Mouse (Mus musculus): Measurements from ENCODE around the gene Gng8. TPM values are rescaled to one million over a fixed set of nuclear protein-coding genes. Genes with fewer than 3 reads are reported as not detected.

Gng8 gene
- polyA plus RNA-seq, 1 experiment from 2014 or later: 0.81 TPM

DNA sequence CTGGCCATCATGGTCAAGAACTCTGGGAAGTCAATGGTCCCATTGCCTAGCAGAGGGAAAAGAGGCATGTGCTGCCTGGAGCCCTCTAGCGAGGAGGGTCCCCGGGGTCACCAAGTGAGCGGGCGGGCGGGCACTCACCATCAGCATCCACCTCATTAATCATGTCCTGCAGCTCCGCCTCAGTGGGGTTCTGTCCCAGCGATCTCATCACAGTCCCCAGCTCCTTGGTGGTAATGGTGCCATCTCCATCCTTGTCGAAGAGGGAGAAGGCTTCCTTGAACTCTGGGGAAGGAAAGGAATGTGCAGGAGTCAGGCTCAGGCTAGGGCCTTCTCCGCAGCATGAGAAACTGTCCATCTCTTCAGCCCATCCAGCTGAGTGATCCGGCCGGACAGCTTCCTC, 25.9 kb downstream of the Gng8 start:
- no peak for ATAC-seq (ENCODE audit: low read depth)
- H3K36me3 ChIP-seq: peaks cover 73% of the 10 kb centered on the region
- no peaks in the 10 kb centered on the region for H3K27me3 ChIP-seq
- no peak for DNase-seq
- H3K9ac ChIP-seq: no peak overlapping the region
- 84% methylated on average over 11 of the region's 11 CpGs for WGBS (ENCODE audit: insufficient replicate concordance)
- H3K4me2 ChIP-seq: no peak overlapping the region
- H3K4me3 ChIP-seq (replicated peaks): no peak overlapping the region
- H3K4me1 ChIP-seq (replicated peaks): peaks cover 46% of the 10 kb centered on the region
- no peaks in the 10 kb centered on the region for H3K9me3 ChIP-seq (replicated peaks)
- no peak overlapping the region for H3K27ac ChIP-seq

DNA sequence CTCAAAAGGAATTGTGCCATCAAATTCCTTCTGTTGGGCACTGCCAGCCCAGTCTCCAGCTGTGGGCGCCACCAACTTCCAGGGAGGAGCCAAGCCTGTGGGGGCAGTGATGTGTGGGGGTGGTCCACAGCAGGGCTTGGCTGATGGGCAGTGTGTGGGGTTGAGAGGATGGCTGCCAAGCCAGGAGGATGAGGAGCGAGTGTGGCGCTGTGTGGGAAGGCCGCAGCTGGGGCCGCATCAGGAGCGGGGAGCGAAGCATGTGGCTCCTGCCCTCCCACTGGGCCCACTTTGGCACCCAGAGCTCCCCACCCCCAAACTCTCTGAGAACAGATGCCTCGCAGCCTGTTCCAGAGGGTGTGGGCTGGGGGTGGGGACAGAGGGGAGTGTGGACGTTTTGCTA, 26.4 kb downstream of the Gng8 start:
- no peak overlapping the region for H3K27ac ChIP-seq
- peaks cover 73% of the 10 kb centered on the region for H3K36me3 ChIP-seq
- H3K4me1 ChIP-seq (replicated peaks): peaks cover 51% of the 10 kb centered on the region
- DNase-seq (no peak), ATAC-seq (ENCODE audit: low read depth) (no peak)
- 90% methylated on average over 9 of the region's 9 CpGs for WGBS (ENCODE audit: insufficient replicate concordance)
- no peaks in the 10 kb centered on the region for H3K27me3 ChIP-seq
- no peak overlapping the region for H3K4me3 ChIP-seq (replicated peaks)
- H3K9ac ChIP-seq: no peak overlapping the region
- no peaks in the 10 kb centered on the region for H3K9me3 ChIP-seq (replicated peaks)
- no peak overlapping the region for H3K4me2 ChIP-seq

DNA sequence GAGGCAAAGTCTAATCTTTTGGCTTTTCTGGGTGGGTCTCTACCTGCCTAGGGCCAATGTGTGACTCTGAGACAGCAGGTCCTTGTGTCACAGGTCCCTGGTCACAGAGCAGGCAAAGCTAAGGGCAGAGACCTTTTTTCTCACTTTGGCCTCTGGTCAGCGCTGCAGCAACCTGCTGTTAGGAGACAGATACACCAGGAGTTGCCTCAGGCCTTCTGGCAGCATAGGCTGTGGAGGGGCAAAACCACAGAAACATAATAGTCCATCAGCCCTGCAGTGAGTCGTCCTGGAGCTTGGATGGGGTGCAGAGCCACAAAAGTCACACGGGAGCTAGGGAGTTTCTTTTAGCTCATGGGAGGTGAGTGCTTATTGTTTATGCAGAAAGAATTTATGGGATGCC, 27.1 kb downstream of the Gng8 start:
- 84% methylated on average over 3 of the region's 3 CpGs for WGBS (ENCODE audit: insufficient replicate concordance)
- H3K4me1 ChIP-seq (replicated peaks): peaks cover 53% of the 10 kb centered on the region
- H3K36me3 ChIP-seq: peaks cover 73% of the 10 kb centered on the region
- DNase-seq (no peak), ATAC-seq (ENCODE audit: low read depth) (no peak)
- H3K4me3 ChIP-seq (replicated peaks): no peak overlapping the region
- no peak overlapping the region for H3K9ac ChIP-seq
- no peak overlapping the region for H3K4me2 ChIP-seq
- no peak overlapping the region for H3K27ac ChIP-seq
- H3K27me3 ChIP-seq: no peaks in the 10 kb centered on the region
- H3K9me3 ChIP-seq (replicated peaks): no peaks in the 10 kb centered on the region

DNA sequence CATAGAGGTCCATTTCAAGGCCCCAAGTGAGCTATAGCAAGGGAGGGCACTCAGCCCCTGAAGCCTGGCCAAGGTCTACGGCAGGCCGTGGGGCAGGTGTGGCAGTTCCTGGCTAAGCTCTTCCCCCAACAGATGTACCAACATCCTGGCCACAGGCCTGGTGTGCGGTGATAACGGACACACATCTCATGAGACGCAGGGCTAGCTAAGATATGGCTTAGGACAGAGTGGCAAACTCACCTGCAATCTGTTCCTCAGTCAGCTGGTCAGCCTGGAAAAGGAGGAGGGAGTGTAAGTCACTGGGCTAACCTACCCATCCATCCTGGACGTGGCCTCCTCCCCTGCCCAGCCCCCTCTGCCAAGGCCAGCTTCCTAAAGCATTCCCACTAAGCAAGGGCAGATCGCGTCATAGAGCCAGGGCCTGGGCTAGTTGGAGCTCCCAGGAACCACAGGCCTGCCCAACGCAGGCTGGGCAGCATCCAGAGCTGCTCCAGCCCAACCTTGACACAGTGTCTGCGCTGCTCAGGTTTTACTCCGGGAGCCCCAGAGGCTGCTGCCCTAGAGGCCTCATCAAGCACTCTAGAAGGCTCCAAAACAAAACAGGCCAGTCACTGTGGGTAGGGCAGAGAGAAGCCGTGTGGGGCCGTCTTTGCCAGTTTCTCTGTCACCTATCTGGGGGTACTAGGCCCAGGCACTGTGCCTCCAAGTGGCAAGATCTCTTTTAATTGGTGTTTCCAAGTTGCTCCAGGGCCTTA, 28.0 kb downstream of the Gng8 start:
- H3K27ac ChIP-seq: peak overlapping the region; percentile 6; the same call in 1 of the 2 replicates
- H3K9ac ChIP-seq: no peak overlapping the region
- no peaks in the 10 kb centered on the region for H3K27me3 ChIP-seq
- no peak overlapping the region for H3K4me3 ChIP-seq (replicated peaks)
- no peak overlapping the region for H3K4me2 ChIP-seq
- DNase-seq (no peak), ATAC-seq (ENCODE audit: low read depth) (peak; percentile 13; the same call in 1 of the 2 replicates)
- peaks cover 54% of the 10 kb centered on the region for H3K4me1 ChIP-seq (replicated peaks)
- H3K9me3 ChIP-seq (replicated peaks): no peaks in the 10 kb centered on the region
- 52% methylated on average over 13 of the region's 13 CpGs for WGBS (ENCODE audit: insufficient replicate concordance)
- peaks cover 68% of the 10 kb centered on the region for H3K36me3 ChIP-seq

DNA sequence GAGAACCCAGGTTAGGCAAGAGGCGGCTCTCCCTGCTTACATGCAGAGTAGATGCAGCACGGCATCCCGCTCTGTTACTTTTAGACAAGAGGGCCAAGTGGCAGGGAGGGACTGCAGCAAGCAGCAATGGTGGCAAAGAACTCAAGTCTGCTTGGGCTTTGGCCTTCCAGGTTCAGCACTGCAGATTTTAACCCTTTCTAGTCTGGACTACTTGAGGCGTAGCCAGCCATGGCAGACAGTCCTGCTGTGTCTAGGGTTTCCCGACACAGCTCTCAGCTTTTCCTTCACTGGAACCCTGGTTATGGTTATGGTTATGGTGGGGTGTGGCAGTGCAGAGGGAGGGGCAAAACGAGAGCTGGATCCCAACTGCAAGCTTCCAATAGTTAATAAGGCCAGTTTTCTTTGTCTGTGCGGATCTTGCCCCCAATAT, 28.6 kb downstream of the Gng8 start:
- Histone ChIP-seq H3K27ac (peak overlapping the region; percentile 6; the same call in 1 of the 2 replicates), H3K36me3 (peaks cover 62% of the 10 kb centered on the region), H3K9ac (no peak overlapping the region), H3K4me2 (no peak overlapping the region), H3K4me3 (replicated peaks) (no peak overlapping the region), H3K27me3 (no peaks in the 10 kb centered on the region), H3K9me3 (replicated peaks) (no peaks in the 10 kb centered on the region), H3K4me1 (replicated peaks) (peaks cover 60% of the 10 kb centered on the region)
- 86% methylated on average over 7 of the region's 7 CpGs for WGBS (ENCODE audit: insufficient replicate concordance)
- no peak for DNase-seq
- no peak for ATAC-seq (ENCODE audit: low read depth)

DNA sequence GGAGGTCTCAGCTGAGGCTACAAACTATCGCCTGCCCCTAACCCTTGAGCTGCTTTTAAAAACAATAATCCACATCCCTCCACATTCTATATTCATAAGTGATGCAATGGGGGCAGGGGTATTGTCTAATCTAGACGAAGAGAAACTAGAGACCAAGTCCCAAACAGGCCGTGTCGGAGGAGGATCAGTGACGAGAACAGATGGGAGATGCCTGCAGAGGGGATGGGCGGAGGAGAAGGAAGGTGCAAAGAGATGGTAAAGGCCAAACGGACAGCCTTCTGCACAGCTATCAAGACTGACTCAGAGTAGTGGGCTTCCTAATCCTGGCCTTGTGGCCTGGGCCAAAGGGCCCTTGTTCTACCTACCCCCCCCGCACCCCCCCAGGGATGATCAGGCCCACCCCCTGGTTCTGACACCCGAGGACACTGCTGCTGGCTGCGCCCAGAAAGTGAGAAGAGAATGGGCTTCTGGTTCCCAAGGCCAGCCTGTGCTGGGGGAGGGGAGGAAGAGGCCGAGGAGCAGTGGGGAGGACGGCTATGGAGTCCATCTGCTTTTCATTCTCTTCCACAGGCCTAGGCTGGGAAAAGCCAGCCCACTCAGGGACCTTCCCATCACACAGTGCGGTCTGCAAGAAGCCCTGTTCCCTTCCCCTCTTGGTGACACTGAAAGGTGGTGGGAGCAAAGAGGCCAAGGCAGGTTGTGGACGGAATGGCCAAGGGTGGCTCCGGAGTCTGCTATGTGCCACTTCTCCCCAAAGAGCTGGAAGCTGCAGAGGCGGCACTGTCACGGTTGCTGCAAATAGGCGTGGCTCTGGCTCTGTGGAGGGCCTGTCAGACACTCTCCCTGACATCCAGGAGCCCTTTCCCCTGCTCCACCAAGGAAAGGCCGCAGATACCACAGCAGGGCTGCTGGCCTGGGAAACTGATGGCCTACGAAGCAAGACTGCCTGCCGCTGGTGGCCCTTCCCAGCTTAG, 29.5 kb downstream of the Gng8 start:
- H3K4me3 ChIP-seq (replicated peaks): peak overlapping the region; percentile 96
- H3K4me1 ChIP-seq (replicated peaks): peaks cover 61% of the 10 kb centered on the region
- peak overlapping the region; percentile 92 for H3K4me2 ChIP-seq
- 71% methylated on average over 21 of the region's 21 CpGs for WGBS (ENCODE audit: insufficient replicate concordance)
- H3K27ac ChIP-seq: peak overlapping the region; percentile 94
- peaks cover 54% of the 10 kb centered on the region for H3K36me3 ChIP-seq
- no peak for DNase-seq
- H3K9ac ChIP-seq: peak overlapping the region; percentile 99
- H3K27me3 ChIP-seq: no peaks in the 10 kb centered on the region
- H3K9me3 ChIP-seq (replicated peaks): no peaks in the 10 kb centered on the region
- ATAC-seq (ENCODE audit: low read depth): no peak

DNA sequence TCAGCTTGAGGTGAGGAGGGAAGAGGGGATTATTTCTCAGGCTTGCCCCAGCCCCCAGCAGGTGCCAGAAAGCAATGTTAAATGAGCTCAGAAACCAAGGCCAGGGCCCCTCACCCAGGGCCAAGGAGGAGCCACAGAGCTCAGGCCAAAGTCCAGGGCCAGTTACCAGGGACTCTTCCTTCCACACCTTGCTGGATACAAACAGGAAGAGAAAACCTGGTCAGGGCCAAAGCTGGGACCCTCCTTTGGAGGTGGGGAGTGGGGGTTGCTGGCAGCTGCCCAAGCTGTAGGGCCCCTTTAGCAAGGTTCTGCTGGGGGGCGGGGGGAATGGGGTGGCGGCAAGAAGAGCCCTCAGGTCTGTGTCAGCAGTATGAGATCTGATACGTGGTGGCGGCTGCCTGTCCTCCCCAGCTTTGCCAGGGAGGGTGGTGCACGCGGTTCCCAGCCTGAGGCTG, 30.3 kb downstream of the Gng8 start:
- peak overlapping the region; percentile 94 for H3K27ac ChIP-seq
- peak overlapping the region; percentile 92 for H3K4me2 ChIP-seq
- DNase-seq (no peak), ATAC-seq (ENCODE audit: low read depth) (no peak)
- peaks cover 61% of the 10 kb centered on the region for H3K4me1 ChIP-seq (replicated peaks)
- peak overlapping the region; percentile 96 for H3K4me3 ChIP-seq (replicated peaks)
- no peaks in the 10 kb centered on the region for H3K9me3 ChIP-seq (replicated peaks)
- H3K27me3 ChIP-seq: no peaks in the 10 kb centered on the region
- H3K9ac ChIP-seq: peak overlapping the region; percentile 99
- 8% methylated on average over 6 of the region's 6 CpGs for WGBS (ENCODE audit: insufficient replicate concordance)
- peaks cover 46% of the 10 kb centered on the region for H3K36me3 ChIP-seq

DNA sequence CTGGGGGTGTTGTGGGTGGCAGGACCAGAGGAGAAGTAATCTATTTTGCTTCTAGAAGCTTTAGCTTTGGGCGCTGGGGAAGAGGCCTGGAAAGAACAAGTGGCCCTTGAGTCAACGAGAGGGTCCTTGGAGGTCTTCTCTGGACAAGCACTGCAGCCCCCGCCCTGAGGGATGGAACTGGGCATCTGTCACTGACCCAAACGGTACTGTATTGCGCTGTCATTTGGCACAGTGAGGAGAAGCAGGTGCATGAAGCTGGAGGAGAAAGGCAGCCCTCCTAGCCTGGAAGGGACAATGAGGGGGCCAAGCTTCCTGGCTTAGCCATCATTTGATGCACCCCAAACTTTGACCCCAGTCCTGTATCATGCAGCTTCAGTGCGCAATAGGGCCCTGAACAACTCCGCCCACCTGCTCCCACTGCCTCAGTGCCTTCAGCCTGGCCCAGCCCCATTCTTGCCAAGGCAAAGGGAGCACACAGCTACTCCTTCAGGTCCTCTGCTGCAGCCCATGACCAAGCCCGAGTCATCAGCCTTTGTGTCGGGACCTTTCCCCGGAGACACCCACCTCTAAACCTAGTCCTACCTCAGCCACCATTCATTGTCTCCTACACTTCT, 30.9 kb downstream of the Gng8 start:
- Histone ChIP-seq H3K27ac (peak overlapping the region; percentile 94), H3K36me3 (peaks cover 40% of the 10 kb centered on the region), H3K4me3 (replicated peaks) (peak overlapping the region; percentile 96), H3K9me3 (replicated peaks) (no peaks in the 10 kb centered on the region), H3K9ac (peak overlapping the region; percentile 99), H3K4me1 (replicated peaks) (peaks cover 61% of the 10 kb centered on the region), H3K27me3 (no peaks in the 10 kb centered on the region), H3K4me2 (peak overlapping the region; percentile 92)
- 36% methylated on average over 10 of the region's 10 CpGs for WGBS (ENCODE audit: insufficient replicate concordance)
- ATAC-seq (ENCODE audit: low read depth): no peak
- peak; percentile 49 for DNase-seq

DNA sequence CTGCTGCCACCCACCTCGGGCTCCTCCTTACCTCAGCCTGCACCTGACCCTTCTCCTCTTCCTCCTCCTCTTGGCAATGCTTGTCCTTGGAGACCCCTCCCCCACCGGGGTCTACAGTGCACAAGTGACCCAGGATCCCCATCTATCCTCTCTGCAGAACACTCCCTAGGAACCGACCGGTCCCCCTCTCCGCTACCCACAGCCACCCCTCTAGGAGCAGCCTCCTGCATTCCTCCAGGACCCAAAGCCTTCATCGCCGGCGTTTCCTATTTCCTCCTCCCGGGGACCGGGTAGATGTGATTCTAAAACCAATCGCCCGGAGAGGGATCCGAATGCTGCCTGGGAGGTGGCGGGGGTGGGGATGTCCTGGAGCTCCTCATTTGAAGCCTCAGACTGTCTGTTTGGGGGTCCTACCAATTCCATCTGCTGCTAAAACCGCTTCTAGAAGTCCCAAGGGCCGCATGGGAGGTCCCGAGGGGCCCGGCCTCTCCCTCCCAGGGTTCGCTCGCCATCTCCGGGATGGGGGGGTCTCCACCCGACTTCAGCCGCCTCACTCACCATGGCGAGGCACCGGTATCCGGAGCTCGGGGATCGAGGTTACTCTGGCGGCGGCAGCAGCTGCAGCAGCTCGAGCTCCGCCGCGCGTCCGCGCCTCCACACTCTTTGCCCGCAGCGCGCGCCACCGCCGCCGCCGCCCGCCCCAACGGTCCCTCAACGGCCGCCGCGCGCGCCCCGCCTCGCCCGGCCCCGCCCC, 31.9 kb downstream of the Gng8 start:
- H3K4me1 ChIP-seq (replicated peaks): peaks cover 54% of the 10 kb centered on the region
- peak overlapping the region; percentile 92 for H3K4me2 ChIP-seq
- DNase-seq (no peak), ATAC-seq (ENCODE audit: low read depth) (no peak)
- H3K9me3 ChIP-seq (replicated peaks): no peaks in the 10 kb centered on the region
- peak overlapping the region; percentile 99 for H3K9ac ChIP-seq
- WGBS (ENCODE audit: insufficient replicate concordance): under 1% methylated on average over 52 of the region's 57 CpGs
- peak overlapping the region; percentile 96 for H3K4me3 ChIP-seq (replicated peaks)
- no peaks in the 10 kb centered on the region for H3K27me3 ChIP-seq
- H3K27ac ChIP-seq: peak overlapping the region; percentile 94
- H3K36me3 ChIP-seq: peaks cover 30% of the 10 kb centered on the region

DNA sequence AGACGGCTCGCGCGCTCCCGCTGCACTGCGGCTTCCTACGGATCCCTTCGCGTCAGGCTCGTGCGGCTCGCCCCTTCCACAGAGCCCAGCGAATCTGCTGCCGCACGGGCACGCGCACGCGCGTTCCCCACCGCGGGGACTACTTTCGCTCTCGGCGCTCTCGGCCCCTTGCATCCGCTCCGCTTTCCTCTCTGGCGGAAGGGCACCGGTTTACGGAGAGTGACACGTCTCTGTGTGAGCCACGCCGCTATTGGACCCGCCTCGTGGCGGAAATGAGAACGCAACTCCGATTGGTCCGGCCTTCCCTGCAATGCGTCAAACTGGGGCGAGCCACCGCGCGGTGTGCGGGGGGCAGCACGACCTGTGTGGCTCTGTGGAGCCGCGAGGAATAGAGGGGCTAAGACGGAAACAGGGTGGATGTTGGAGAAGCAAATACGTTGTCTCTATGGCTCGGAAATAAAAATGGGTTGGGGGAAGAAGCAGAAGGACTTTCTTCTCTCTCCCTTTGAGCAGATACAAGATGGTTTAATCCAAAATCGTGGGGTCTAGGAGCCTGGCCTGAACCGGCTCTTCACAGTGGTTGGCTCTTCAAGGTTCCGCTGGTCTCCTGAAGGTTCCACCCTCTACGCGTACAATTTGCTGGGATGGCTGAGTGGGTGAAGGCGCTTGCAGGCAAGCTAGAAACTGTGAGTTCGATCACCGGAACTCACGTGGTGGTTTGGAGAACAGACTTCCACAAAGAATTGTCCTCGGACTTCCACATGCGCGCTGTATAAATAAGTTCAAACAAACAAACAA, 32.6 kb downstream of the Gng8 start, which contains the start of gene Calm3:
TSS of gene Calm3 (minus strand) at position 78 of the 798 bp plus-strand sequence.
- peak within 1 kb of the TSS; percentile 96 for H3K4me3 ChIP-seq (replicated peaks)
- no peaks in the 10 kb centered on the region for H3K9me3 ChIP-seq (replicated peaks)
- H3K9ac ChIP-seq: peak within 1 kb of the TSS; percentile 99
- ATAC-seq (ENCODE audit: low read depth) (peak; percentile 85), DNase-seq (peak; percentile 99)
- peaks cover 23% of the 10 kb centered on the region for H3K36me3 ChIP-seq
- H3K27ac ChIP-seq: peak within 1 kb of the TSS; percentile 94
- H3K27me3 ChIP-seq: no peaks in the 10 kb centered on the region
- peak within 1 kb of the TSS; percentile 92 for H3K4me2 ChIP-seq
- WGBS (ENCODE audit: insufficient replicate concordance): under 1% methylated on average over 62 of the region's 64 CpGs
- peaks cover 46% of the 10 kb centered on the region for H3K4me1 ChIP-seq (replicated peaks)

Data from liver, embryonic 13.5 days (tissue).